Mouse (Mus musculus) midbrain, embryonic 14.5 days (tissue): ENCODE measurements around the gene Slc25a45. TPM values are rescaled to one million over a fixed set of nuclear protein-coding genes. Genes with fewer than 3 reads are reported as not detected.

Experiments
- ATAC-seq: fragments of 200-750 bp; cut with Nextera tagmentation; 2 replicates; pipeline ENCODE4 v1.8.0; 2017; ENCODE audit warnings: moderate number of reproducible peaks, moderate library complexity; ENCODE audit not compliant: low FRiP score, low TSS enrichment
- DNase-seq: peaks from one replicate; pipeline ENCODE4 v3.0.0-alpha.2; 2015
- H3K27ac ChIP-seq: fragments of 300-500 bp; sonication (generic); replicated peaks from 2 replicates; pipeline ENCODE4 v1.5.1; 2014; ENCODE audit warnings: mild to moderate bottlenecking, low read depth, low read length, moderate library complexity
- H3K27me3 ChIP-seq: fragments of 300-500 bp; sonication (generic); 2 replicates; pipeline ENCODE4 v1.6.1; 2014; ENCODE audit warnings: low read length, control low read depth, mixed read lengths; ENCODE audit not compliant: control insufficient read depth, insufficient read depth
- H3K36me3 ChIP-seq: fragments of 300-500 bp; sonication (generic); 2 replicates; pipeline ENCODE4 v1.6.1; 2014; ENCODE audit warnings: low read length, control low read depth; ENCODE audit not compliant: control insufficient read depth, insufficient read depth
- H3K4me1 ChIP-seq: fragments of 300-500 bp; sonication (generic); 2 replicates; pipeline ENCODE4 v1.6.1; 2014; ENCODE audit warnings: mild to moderate bottlenecking, antibody characterized with exemption, low read length, control low read depth; ENCODE audit not compliant: control insufficient read depth, insufficient read depth
- H3K4me2 ChIP-seq: fragments of 300-500 bp; sonication (generic); 2 replicates; pipeline ENCODE4 v1.6.1; 2014; ENCODE audit warnings: mild to moderate bottlenecking, low read length, moderate library complexity
- H3K4me3 ChIP-seq: fragments of 300-500 bp; sonication (generic); replicated peaks from 2 replicates; pipeline ENCODE4 v1.5.1; 2014; ENCODE audit warnings: low read depth, low read length
- H3K9ac ChIP-seq: fragments of 300-500 bp; sonication (generic); replicated peaks from 2 replicates; pipeline ENCODE4 v1.6.1; 2014; ENCODE audit warnings: mild to moderate bottlenecking, low read length, moderate library complexity
- H3K9me3 ChIP-seq: fragments of 300-500 bp; sonication (generic); 2 replicates; pipeline ENCODE4 v1.6.1; 2016; ENCODE audit warnings: low read length, control low read depth, mixed read lengths; ENCODE audit not compliant: control insufficient read depth
- WGBS: fragments of 180-500 bp; shearing (Covaris S2); extraction: QIAGEN DNeasy Blood & Tissue Kit; methylation state at CpG from one replicate; pipeline ENCODE4 v1.1.7; 2014; 5-methylcytosine and 5-hydroxymethylcytosine counted together
- polyA plus RNA-seq: library from polyadenylated mRNA; unstranded; fragments of >200 nt; fragmentation: Nextera tagmentation; extraction: Ambion mirVana; gene quantifications from 2 replicates; pipeline ENCODE4 v1.2.1, GENCODE M21; 2014

Gene Slc25a45
- polyA plus RNA-seq, 1 experiment from 2014 or later: 1.2 TPM

DNA sequence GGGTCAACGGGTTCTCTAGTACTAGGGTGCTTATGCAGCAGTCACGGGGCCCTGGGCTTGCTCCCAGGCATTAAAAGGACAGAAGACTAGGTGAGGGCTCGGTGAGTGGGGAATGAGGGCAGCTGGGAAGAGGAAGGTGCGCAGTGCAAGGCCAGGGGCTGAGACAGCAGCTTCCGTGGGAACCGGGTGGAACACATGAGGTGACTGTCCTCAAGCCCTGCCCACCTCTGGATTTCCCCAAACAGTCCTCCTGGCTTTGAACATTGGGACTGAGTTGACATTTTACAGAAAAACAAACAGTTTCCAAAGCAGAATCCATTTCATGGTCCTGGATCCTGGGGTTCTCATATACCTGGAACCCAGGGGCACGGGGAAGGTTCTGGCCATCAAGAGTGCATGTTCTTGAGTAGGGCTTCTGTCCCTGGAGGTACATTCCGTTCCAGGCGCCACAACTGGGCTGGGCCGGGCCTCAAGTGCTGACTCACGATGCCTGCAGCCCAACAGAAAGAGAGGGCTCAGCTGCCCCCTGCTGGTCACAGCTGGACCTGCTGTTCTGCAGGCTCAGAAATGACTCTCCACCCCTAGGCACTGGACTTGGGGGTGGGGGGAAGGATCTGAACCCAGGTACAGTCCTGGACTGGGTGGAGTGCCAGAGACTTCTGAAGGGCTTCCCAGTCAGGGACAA lies 27.6 kb upstream of the Slc25a45 start:
- Histone ChIP-seq H3K36me3 (peaks cover 17% of the 10 kb centered on the region; the same call in 1 of the 2 replicates), H3K4me1 (peaks cover 46% of the 10 kb centered on the region), H3K9ac (0 out of 2 replicates have a peak overlapping the region, but pooled peaks have one; percentile 10), H3K4me3 (no peak overlapping the region), H3K4me2 (0 out of 2 replicates have a peak overlapping the region, but pooled peaks have one; percentile 3), H3K27ac (no peak overlapping the region; the same call in 1 of the 2 replicates), H3K27me3 (no peaks in the 10 kb centered on the region), H3K9me3 (no peaks in the 10 kb centered on the region)
- WGBS: 32% methylated on average over 11 of the region's 11 CpGs
- DNase-seq (peak; percentile 92), ATAC-seq (peak; percentile 16; the same call in 1 of the 2 replicates)

DNA sequence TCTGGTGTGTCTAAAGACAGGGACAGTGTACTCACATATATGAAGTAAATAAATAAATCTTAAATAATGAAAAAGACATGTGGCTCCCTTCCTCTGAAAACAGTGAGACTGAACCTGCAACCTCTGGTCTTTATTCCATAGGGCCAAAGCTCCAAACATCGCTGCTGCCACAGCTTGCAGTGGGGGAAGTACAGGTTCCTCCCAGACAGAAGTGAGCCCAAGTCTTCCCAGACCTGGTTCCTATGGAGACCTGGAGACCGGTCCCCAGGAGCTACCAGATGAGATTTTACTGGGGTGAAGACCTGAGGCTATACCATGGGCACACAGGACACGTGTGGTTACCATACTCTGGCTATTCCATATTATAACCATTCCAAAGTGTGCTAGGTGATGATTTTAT lies 26.7 kb upstream of the Slc25a45 start:
- peaks cover 22% of the 10 kb centered on the region; the same call in 1 of the 2 replicates for H3K36me3 ChIP-seq
- DNase-seq (no peak), ATAC-seq (no peak)
- no peaks in the 10 kb centered on the region for H3K27me3 ChIP-seq
- no peak overlapping the region for H3K9ac ChIP-seq
- H3K27ac ChIP-seq: no peak overlapping the region
- H3K4me2 ChIP-seq: no peak overlapping the region
- H3K4me1 ChIP-seq: peaks cover 39% of the 10 kb centered on the region
- no peak overlapping the region for H3K4me3 ChIP-seq
- 83% methylated on average over 3 of the region's 3 CpGs for WGBS
- no peaks in the 10 kb centered on the region for H3K9me3 ChIP-seq

DNA sequence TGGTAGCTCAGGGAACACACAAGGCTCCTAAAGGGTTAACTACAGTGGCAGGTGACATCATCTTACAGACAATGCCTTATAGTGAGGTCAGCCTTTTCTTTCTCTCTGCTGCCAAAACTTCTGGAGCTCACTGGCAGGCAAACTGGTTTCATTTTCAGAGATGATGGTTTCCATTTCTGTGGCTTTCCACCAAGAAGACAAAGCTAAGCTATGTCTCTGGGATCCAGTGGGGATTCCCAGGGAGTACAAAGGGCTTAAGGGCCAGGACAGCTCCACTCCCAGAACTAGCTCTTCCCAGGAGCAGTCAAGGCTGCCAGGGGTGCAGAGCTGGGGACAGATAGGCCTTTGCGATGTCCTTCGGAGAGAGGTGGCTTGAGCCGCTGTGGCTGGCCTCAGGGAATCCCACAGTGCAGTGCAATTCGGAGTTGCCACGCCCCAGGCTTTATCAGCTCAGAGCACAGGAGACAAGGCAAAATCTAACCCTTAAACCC lies 26.1 kb upstream of the Slc25a45 start:
- no peak overlapping the region for H3K27ac ChIP-seq
- 68% methylated on average over 5 of the region's 5 CpGs for WGBS
- no peak overlapping the region for H3K9ac ChIP-seq
- no peaks in the 10 kb centered on the region for H3K27me3 ChIP-seq
- no peak overlapping the region for H3K4me3 ChIP-seq
- no peaks in the 10 kb centered on the region for H3K9me3 ChIP-seq
- H3K4me1 ChIP-seq: peaks cover 32% of the 10 kb centered on the region
- DNase-seq: no peak
- ATAC-seq: no peak
- H3K4me2 ChIP-seq: no peak overlapping the region
- peaks cover 27% of the 10 kb centered on the region; the same call in 1 of the 2 replicates for H3K36me3 ChIP-seq

DNA sequence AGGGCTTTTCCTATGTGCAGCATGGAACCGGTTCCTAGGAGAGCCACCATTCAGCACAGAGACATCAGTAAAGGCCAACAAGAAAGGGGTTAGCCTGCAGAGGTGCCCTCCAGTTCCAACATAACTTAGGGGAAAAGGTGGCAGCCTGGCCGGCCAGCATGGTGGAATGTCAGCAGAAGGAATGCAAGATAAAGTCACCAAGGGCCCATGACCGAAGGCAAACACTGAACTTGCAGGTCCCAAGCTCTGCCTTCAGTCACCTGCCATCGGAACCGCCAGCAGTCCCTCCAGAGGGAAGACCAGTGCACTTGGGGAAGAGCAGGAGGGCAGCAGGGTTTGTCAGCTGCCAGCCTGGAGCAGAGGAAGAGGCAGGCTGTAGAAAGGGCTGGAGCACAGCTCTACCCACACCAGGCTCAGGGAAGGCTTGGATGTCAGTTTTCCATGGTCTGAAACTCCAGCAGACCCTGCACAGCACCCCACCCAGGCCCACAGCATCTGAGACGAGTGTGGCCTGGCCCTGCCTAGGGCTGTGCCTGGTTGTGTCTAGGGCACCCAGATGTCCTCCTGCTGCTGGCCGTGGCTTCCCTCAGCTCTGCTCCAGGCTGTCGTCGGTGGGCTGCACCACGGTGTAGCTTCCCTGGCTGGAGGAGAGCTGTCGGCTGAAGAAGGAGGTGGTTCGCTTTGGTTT lies 25.4 kb upstream of the Slc25a45 start:
- peaks cover 26% of the 10 kb centered on the region for H3K4me1 ChIP-seq
- no peaks in the 10 kb centered on the region for H3K27me3 ChIP-seq
- H3K9ac ChIP-seq: no peak overlapping the region
- no peak overlapping the region for H3K4me2 ChIP-seq
- H3K9me3 ChIP-seq: no peaks in the 10 kb centered on the region
- no peak overlapping the region for H3K4me3 ChIP-seq
- H3K27ac ChIP-seq: no peak overlapping the region
- DNase-seq (no peak), ATAC-seq (no peak)
- peaks cover 27% of the 10 kb centered on the region; the same call in 1 of the 2 replicates for H3K36me3 ChIP-seq
- WGBS: 92% methylated on average over 12 of the region's 12 CpGs

DNA sequence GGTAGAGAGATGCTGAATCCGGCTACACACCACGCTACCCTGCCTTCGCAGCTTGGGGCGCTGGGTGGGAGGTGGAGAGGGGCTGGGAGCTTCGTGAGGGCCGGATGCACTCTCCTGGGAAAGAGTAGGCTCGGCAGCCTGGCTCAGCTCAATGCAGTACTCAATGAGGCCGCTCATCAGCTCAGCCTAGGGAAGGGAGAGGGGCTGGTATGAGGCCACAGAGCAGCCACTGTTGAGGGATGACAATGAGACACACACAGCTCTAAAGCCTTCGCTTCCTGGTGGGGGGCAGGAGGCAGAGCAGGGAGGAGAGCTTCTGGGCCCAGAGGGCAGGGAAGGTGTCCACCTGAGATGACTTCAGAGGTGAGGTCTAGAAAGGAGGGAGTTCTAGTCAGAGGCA lies 21.0 kb upstream of the Slc25a45 start:
- no peaks in the 10 kb centered on the region for H3K9me3 ChIP-seq
- no peak overlapping the region for H3K4me2 ChIP-seq
- no peak overlapping the region for H3K4me3 ChIP-seq
- peaks cover 54% of the 10 kb centered on the region for H3K36me3 ChIP-seq
- no peaks in the 10 kb centered on the region for H3K27me3 ChIP-seq
- 72% methylated on average over 9 of the region's 9 CpGs for WGBS
- no peak overlapping the region for H3K27ac ChIP-seq
- DNase-seq (no peak), ATAC-seq (no peak)
- no peak overlapping the region for H3K9ac ChIP-seq
- no peaks in the 10 kb centered on the region for H3K4me1 ChIP-seq

DNA sequence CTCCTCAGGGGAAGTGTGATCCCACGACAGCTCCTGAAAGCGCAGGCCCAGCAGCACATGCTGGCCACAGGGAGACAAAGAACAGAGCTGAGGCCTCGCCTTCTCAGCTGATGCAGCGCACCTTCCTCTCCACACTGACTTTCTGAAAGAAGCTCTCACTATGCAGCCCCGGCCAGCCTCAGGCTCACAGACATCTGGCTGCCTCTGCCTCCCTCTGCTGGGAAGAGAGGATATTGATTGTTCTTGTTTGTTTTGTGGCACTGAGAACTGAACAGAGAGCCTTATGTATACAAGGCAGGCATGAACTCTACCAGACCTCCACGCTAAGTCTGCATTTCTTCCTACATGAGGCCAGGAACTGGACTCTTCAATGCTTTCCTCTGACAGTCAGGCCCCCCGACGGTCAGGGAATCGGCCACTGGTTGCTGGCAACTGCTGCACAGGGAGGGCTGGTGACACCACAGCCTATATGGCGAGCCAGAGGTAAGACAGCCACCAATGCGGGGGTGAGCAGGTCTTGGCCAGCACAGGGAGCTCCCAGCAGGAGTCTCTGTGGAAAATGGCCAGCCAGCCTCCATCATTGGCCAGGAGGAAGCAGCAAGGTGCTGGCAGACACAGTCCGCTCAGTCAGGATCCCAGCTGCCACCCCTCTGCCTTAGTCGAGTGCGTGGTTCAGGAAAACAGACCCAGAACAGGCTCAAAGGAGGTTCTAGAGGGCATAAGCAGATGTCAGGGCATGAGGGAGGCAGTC lies 15.1 kb upstream of the Slc25a45 start:
- 96% methylated on average over 14 of the region's 14 CpGs for WGBS
- H3K9me3 ChIP-seq: no peaks in the 10 kb centered on the region
- DNase-seq: no peak
- H3K9ac ChIP-seq: no peak overlapping the region
- ATAC-seq: no peak
- H3K36me3 ChIP-seq: peaks cover 74% of the 10 kb centered on the region
- H3K4me2 ChIP-seq: no peak overlapping the region
- no peaks in the 10 kb centered on the region for H3K4me1 ChIP-seq
- H3K27ac ChIP-seq: no peak overlapping the region
- no peak overlapping the region for H3K4me3 ChIP-seq
- H3K27me3 ChIP-seq: no peaks in the 10 kb centered on the region

DNA sequence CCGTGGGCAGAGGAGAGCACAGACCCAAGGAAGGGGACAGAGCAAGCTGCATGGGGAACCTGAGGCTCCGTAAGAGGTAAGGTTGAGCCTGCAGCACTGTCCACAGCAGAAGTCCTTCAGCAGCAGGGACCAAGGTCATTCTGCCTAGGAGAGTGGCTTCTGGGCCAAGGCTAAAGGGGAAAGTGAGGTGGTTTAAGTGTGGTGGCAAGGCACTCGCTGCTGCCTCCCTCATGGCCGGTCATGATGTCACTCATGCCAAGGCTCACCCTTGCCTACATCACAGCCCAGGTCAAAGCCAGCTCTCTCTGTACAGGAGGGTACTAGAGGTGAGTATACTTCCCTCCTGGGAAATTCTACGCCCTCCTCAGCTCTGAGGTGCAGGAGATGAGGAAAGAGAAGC lies 13.8 kb upstream of the Slc25a45 start:
- no peak overlapping the region for H3K9ac ChIP-seq
- H3K4me1 ChIP-seq: no peaks in the 10 kb centered on the region
- no peak for DNase-seq
- no peak overlapping the region for H3K27ac ChIP-seq
- H3K9me3 ChIP-seq: no peaks in the 10 kb centered on the region
- H3K36me3 ChIP-seq: peaks cover 77% of the 10 kb centered on the region
- H3K27me3 ChIP-seq: no peaks in the 10 kb centered on the region
- ATAC-seq: no peak
- no peak overlapping the region for H3K4me3 ChIP-seq
- H3K4me2 ChIP-seq: no peak overlapping the region
- WGBS: 93% methylated on average over 5 of the region's 5 CpGs

DNA sequence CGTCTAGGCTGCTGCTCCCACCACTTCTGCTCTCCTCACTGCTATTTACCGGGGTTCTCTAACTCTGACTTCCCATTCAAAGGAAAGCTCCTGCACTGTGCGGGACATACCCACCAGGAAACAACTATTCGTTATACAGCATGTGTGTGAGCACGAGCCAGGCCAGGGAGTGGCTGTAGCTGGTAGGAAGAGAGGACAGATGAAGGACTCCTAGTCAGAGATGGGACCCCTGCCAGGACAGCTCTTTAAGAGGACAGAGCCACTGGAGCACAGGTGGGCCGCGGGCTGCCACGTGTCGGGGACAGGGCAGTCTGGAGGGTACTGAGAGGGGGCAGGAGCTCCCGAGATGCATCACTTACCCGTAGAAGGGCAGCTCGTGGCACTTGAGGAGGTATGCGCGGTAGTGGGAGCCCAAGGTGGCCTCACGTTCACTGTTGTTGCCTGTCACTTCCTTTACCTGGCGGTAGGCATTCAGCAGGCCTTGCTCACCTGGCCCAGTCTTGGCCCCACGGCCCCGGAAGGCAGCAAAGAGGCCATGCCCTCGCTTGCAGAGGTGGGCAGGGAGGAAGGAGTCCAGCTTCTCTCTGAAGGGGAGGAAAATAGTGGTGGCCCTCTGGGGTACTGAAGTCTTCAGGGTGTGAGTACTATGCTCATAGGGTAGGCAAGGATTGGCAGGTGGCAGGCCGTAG lies 12.8 kb upstream of the Slc25a45 start:
- no peaks in the 10 kb centered on the region for H3K27me3 ChIP-seq
- DNase-seq: no peak

More for the DNA sequence above, 12.8 kb upstream of the Slc25a45 start:
- peaks cover 77% of the 10 kb centered on the region for H3K36me3 ChIP-seq
- WGBS: 94% methylated on average over 20 of the region's 20 CpGs
- H3K4me3 ChIP-seq: no peak overlapping the region
- H3K27ac ChIP-seq: no peak overlapping the region
- no peak overlapping the region for H3K9ac ChIP-seq
- no peaks in the 10 kb centered on the region for H3K9me3 ChIP-seq
- no peak for ATAC-seq
- H3K4me2 ChIP-seq: no peak overlapping the region
- H3K4me1 ChIP-seq: no peaks in the 10 kb centered on the region
